Mouse (Mus musculus) embryo, embryonic 11.5 days (tissue): ENCODE data around the gene Pacrg.

Source experiments
- DNase-seq: peaks from one replicate; pipeline ENCODE4 v3.0.0-alpha.2; 2012; ENCODE audit warnings: low read depth, low spot score

Gene Pacrg

DNA sequence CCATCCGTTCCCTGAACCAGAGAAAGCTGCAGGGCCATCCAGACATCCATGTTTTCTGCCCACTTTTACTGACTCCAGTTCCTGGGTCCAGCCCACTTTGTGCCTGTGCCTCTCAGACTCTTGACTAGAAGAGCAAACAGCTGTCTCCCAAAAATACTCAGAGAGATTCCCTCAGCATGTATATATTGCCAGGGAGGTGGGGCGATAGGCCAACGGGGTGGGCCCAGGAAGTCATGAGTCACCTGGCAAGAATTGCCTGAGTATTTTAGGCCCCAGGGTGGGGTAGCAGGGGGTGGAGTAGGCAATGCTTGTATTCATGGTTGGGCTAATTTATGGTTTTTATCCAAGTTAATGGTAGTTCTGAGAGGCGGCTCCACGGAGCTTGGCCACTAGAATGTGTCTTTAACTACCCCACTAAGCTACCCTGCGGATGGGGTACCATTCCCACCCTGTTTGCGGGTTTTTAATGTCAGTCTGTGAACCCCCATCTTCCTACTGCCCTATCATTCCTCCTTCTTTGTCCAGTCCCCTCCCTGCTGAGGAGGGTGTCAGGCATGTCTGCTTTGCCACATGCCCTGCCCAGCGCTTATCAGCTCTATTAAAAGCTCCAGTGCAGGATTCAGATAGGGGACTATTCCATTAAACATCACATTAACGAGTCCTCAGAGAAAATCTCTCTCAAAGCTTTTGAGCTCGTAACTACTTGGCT, 461.5 kb downstream of the Pacrg start:
- DNase-seq = no peak

DNA sequence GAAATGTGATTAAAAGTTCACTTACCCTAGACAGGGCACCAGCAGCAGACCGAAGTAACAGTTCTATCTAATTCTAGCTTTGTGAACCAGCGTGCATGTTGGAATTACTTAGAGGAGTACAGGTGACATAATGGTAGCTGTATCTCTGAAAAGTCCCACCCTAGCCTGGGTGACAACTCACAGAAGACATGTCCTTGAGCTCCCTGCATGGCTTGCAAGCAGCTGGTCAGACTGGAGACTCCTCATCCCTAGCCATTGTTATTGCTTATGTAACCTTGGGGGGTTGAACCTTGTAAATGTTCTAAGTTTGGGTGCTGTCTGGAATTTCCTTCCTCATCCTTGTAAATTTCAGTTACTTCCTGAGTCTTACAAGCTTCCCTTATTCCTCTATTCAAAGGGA, 462.5 kb downstream of the Pacrg start:
- no peak for DNase-seq

GRCm38 (mm10) chr17:10374316-10374715, 465.8 kb downstream of the Pacrg start:
- no peak for DNase-seq

DNA sequence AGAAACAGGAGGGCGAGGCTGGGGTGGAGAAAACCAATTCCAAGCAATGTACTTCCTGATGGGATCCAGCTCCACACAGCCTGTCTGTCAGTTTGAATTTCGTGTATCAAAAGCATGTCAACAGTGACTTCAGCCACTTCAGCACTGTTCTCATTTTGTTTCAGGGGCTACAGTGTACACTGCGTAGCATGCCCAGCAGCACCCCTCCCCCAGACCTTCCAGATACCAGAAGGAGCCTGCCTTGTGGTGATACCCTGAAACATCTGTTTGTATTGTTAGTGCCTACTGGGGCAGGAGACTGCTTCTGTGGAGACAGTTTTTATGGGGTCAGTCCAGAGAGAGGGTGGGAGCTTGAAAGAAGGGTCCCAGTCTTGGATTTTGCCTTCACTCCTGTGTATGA, 466.4 kb downstream of the Pacrg start:
- no peak for DNase-seq

- no peak for DNase-seq
Measured at GRCm38 (mm10) chr17:10372001-10372785, 467.9 kb downstream of the Pacrg start.

DNA sequence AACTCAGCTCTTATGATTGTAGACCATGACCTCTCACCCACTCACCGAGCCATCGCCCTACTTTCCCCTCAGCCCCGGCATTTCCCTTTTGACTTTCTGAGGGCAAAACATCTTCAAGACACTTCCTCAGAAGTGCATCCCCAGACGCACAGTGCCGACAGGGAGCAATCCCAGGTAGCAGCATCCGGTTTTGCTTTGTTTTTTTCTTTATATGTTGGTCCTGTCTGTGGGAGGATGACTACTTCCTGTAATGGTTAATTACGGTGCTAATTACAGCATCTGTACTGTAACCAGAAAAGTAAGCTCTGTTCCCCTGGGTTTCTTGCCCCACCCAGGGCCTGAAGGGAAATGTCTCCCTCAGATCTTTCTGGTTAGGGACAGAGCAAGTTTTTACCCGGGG, 468.6 kb downstream of the Pacrg start:
- DNase-seq = no peak

- DNase-seq = no peak
Measured at GRCm38 (mm10) chr17:10370660-10371130, 469.4 kb downstream of the Pacrg start.

- no peak for DNase-seq
Measured at GRCm38 (mm10) chr17:10369961-10370659, 470.0 kb downstream of the Pacrg start.

GRCm38 (mm10) chr17:10367044-10367443, 473.1 kb downstream of the Pacrg start:
- DNase-seq = no peak

GRCm38 (mm10) chr17:10366577-10366976, 473.5 kb downstream of the Pacrg start:
- no peak for DNase-seq

GRCm38 (mm10) chr17:10365501-10366482, 474.3 kb downstream of the Pacrg start:
- DNase-seq = no peak

DNA sequence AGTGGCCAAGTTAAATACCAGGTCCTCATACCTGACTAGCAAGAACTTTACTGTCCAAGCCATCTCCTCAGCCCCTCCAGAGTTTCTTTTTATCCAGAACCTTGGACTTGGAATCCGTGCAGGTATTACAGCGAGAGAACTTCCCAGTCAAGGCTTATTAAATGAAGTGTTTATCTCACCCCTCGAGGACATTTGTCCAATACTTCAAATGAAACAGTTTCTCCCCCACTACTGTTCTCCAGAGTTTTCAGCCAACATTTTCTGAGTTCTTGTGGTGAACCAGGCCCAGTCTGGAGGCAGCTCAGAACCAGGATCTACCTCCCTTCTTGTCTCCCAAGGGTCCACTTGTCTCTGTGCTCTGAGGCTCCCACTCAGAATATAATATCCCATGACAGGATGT, 477.0 kb downstream of the Pacrg start:
- DNase-seq = no peak

GRCm38 (mm10) chr17:10361882-10362291, 478.2 kb downstream of the Pacrg start:
- no peak for DNase-seq

GRCm38 (mm10) chr17:10360738-10361137, 479.4 kb downstream of the Pacrg start:
- DNase-seq = no peak

DNA sequence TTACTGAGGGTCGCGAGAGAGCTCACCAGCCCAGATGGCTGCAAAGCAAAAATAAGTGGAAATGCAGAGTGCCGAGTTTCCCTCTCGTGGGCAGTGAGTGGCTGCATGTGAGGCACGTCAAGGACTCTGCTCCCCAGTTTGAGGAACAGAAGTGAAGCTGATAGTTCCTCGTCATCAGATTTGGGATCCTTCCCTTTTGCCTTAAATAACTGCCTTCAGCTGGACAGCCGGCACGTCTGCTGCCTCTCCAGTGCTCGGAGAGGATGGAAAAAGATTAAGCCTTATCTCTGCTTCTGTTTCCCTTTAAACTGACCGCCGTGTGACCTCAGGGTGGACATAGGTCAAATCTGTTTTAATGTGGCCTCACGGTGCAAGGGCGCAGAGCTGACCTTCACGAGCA, 480.6 kb downstream of the Pacrg start:
- no peak for DNase-seq

- DNase-seq = no peak
Measured at GRCm38 (mm10) chr17:10357348-10357747, 482.8 kb downstream of the Pacrg start.

DNA sequence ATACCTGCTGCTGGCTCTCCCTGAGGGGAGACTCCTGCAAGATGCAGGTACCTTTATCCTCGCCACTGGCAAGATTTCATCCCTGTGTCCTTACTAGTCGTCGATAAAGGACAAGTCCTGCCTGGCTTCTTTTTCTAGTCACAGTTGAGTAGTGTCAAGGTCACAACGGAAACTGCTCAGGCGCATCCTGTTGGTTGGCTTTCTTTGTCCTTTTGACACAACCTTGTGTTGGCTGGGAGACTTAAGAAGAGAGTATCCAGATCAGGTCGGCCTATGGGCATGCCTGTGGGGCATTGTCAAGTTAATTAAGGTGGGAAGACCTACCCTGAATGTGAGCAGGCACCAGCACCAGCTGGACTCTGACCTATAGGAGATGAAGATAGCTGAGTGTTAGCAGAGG, 483.8 kb downstream of the Pacrg start:
- DNase-seq = no peak

DNA sequence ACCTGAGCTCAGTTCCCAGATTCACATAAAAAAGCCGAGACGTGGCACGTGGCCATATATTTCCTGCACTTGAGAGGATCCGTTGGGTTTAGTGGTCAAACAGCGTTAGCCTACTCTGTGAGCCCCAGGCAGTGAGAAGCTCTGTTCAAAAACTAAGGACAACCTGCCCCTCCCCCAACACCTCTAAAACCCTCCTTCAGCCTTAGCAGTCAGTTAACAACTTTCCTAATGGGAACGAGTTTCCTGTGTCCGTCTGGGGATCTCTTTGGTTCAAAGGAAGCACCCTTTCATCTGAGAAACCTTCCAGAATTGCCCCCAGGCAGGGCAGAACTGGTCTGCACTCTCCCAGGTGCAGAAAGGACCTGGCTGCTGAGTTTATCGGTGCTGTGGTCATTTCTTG, 484.4 kb downstream of the Pacrg start:
- no peak for DNase-seq
